Mouse (Mus musculus): ENCODE results near the gene Gm20532. TPM values are rescaled to one million over a fixed set of nuclear protein-coding genes. Genes with fewer than 3 reads are reported as not detected.

Gene Gm20532
- polyA plus RNA-seq, 1 experiment from 2014 or later = not detected

DNA sequence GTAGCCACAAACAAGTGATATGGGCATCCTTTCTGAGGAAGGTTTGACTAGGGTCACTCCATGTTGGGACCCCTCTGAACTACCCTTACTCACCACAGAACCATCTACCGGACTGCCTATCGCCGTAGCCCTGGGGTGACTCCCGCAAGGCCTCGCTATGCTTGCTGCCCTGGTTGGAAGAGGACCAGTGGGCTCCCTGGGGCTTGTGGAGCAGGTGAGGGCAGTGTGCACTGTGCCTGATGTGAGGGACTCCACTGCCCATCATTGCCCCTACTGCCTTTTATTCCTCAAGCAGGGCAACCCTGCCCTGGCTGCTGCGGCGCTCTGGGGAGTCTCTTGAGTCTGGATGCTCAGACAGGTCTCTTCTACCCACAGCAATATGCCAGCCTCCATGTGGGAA lies 3.8 kb downstream of the Gm20532 start:
- WGBS = 88% methylated on average over 7 of the region's 7 CpGs
- Histone ChIP-seq H3K27ac (ENCODE audit: low read length) (no peak overlapping the region), H3K36me3 (ENCODE audit: control insufficient read depth, insufficient read depth, low read length) (0 out of 2 replicates have a peak, but pooled peaks cover 4% of the 10 kb centered on the region), H3K27me3 (replicated peaks; ENCODE audit: control insufficient read depth, insufficient read depth, low read length) (no peaks in the 10 kb centered on the region), H3K9me3 (ENCODE audit: control insufficient read depth, low read length) (no peaks in the 10 kb centered on the region), H3K9ac (ENCODE audit: low read depth, low read length) (peak overlapping the region; percentile 24; the same call in 1 of the 2 replicates), H3K4me2 (ENCODE audit: low read depth, low read length) (peak overlapping the region; percentile 13; the same call in 1 of the 2 replicates), H3K4me3 (ENCODE audit: low read length) (no peak overlapping the region), H3K4me1 (ENCODE audit: control insufficient read depth, insufficient read depth, low read length) (peaks cover 11% of the 10 kb centered on the region)
- ATAC-seq = no peak

DNA sequence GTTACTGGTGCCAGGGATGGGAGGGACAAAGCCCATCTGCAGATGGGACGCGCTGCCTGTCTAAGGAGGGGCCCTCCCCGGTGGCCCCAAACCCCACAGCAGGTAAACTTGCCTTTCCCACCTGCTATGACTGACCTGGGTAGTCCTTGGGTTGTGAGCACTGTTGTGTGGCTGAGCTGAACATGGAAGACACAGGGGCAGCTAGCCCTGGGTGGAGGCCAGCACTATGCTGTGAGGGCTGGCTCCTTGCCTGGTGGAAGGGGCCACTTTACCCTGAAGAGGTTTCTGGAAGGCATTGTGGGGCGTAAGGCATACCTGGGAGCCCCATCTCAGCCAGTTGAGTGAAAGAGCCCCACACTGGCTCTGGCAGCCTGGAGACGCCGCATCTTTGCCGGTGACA lies 4.5 kb downstream of the Gm20532 start:
- WGBS = 83% methylated on average over 7 of the region's 7 CpGs
- peaks cover 18% of the 10 kb centered on the region for H3K4me1 ChIP-seq (ENCODE audit: control insufficient read depth, insufficient read depth, low read length)
- no peaks in the 10 kb centered on the region for H3K27me3 ChIP-seq (replicated peaks; ENCODE audit: control insufficient read depth, insufficient read depth, low read length)
- H3K4me2 ChIP-seq (ENCODE audit: low read depth, low read length) = peak overlapping the region; percentile 13; the same call in 1 of the 2 replicates
- H3K9me3 ChIP-seq (ENCODE audit: control insufficient read depth, low read length) = no peaks in the 10 kb centered on the region
- H3K27ac ChIP-seq (ENCODE audit: low read length) = no peak overlapping the region
- H3K9ac ChIP-seq (ENCODE audit: low read depth, low read length) = peak overlapping the region; percentile 24; the same call in 1 of the 2 replicates
- 0 out of 2 replicates have a peak, but pooled peaks cover 7% of the 10 kb centered on the region for H3K36me3 ChIP-seq (ENCODE audit: control insufficient read depth, insufficient read depth, low read length)
- no peak overlapping the region for H3K4me3 ChIP-seq (ENCODE audit: low read length)
- ATAC-seq = no peak

DNA sequence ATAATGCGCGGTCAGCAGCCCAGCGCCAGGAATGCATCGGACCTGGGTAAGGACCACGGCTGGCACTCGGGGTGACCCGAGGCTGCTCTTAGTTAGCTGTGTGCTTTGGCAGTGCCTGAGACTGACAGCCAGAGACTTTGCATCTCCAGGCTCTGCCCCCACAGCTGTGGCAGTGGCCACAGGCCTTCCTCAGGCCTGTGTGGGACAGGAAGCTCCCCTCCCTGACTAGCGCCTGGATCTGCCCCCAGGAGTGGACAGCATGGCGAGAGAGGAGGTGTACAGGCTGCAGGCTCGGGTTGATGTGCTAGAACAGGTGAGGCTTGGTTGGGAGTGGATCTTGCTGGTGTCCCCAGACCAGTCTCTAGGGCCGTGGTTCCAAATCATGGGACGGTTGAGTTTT lies 5.0 kb downstream of the Gm20532 start:
- H3K4me3 ChIP-seq (ENCODE audit: low read length) = no peak overlapping the region
- no peak overlapping the region for H3K9ac ChIP-seq (ENCODE audit: low read depth, low read length)
- 0 out of 2 replicates have a peak, but pooled peaks cover 9% of the 10 kb centered on the region for H3K36me3 ChIP-seq (ENCODE audit: control insufficient read depth, insufficient read depth, low read length)
- no peaks in the 10 kb centered on the region for H3K27me3 ChIP-seq (replicated peaks; ENCODE audit: control insufficient read depth, insufficient read depth, low read length)
- H3K27ac ChIP-seq (ENCODE audit: low read length) = no peak overlapping the region
- no peak for ATAC-seq
- H3K9me3 ChIP-seq (ENCODE audit: control insufficient read depth, low read length) = no peaks in the 10 kb centered on the region
- WGBS = 83% methylated on average over 12 of the region's 12 CpGs
- peaks cover 18% of the 10 kb centered on the region for H3K4me1 ChIP-seq (ENCODE audit: control insufficient read depth, insufficient read depth, low read length)
- no peak overlapping the region for H3K4me2 ChIP-seq (ENCODE audit: low read depth, low read length)

DNA sequence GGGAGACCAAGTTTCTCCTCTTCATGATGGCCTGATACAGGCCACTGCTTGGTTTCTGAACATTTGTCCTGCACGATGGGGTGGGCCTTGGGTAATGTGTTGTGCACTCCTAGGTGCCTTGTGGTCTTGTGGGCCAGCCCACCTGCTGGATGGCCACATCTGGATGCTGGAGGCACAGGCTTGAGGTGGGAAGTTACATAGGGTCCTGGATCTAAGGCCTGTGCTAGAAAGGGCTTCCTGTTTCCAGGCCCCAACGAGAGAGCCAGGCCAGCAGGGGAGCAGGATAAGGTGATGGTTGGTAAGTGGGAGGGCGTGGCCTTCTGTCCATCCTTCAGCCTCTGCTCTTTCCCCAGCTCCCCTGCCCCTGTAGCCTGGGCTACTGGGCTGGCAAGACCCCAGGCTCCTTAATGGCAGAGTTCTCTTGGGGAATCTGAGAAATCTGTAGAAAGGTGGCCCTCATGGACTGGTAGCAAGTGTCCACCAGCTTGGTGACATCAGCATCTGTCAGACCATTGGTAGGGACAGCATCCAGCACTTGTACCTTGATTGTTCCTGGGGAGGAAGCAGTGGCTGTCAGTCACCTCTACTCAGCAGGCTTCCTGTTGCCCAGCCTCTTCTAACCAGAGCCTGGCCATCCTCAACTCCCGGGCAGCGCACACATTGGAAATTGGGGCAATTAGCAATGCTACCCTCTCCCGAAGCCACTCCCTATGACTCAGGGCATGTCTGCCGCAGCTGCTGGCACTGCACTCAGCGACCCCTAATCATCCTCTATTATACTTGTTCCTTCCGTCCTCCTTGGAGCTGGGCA lies 7.0 kb downstream of the Gm20532 start:
- no peaks in the 10 kb centered on the region for H3K9me3 ChIP-seq (ENCODE audit: control insufficient read depth, low read length)
- 0 out of 2 replicates have a peak, but pooled peaks cover 9% of the 10 kb centered on the region for H3K36me3 ChIP-seq (ENCODE audit: control insufficient read depth, insufficient read depth, low read length)
- no peaks in the 10 kb centered on the region for H3K27me3 ChIP-seq (replicated peaks; ENCODE audit: control insufficient read depth, insufficient read depth, low read length)
- no peak overlapping the region for H3K27ac ChIP-seq (ENCODE audit: low read length)
- no peak overlapping the region for H3K4me2 ChIP-seq (ENCODE audit: low read depth, low read length)
- H3K4me1 ChIP-seq (ENCODE audit: control insufficient read depth, insufficient read depth, low read length) = peaks cover 15% of the 10 kb centered on the region
- WGBS = 50% methylated on average over 9 of the region's 9 CpGs
- H3K9ac ChIP-seq (ENCODE audit: low read depth, low read length) = no peak overlapping the region
- ATAC-seq = peak; percentile 1; the same call in 1 of the 2 replicates
- no peak overlapping the region for H3K4me3 ChIP-seq (ENCODE audit: low read length)

GRCm38 (mm10) chr2:26594022-26594346 lies 7.5 kb downstream of the Gm20532 start:
- WGBS = 63% methylated on average over 9 of the region's 9 CpGs
- H3K4me3 ChIP-seq (ENCODE audit: low read length) = no peak overlapping the region
- H3K4me2 ChIP-seq (ENCODE audit: low read depth, low read length) = no peak overlapping the region
- no peak overlapping the region for H3K9ac ChIP-seq (ENCODE audit: low read depth, low read length)
- peak; percentile 29 for ATAC-seq
- 0 out of 2 replicates have a peak, but pooled peaks cover 9% of the 10 kb centered on the region for H3K36me3 ChIP-seq (ENCODE audit: control insufficient read depth, insufficient read depth, low read length)
- H3K27me3 ChIP-seq (replicated peaks; ENCODE audit: control insufficient read depth, insufficient read depth, low read length) = no peaks in the 10 kb centered on the region
- H3K4me1 ChIP-seq (ENCODE audit: control insufficient read depth, insufficient read depth, low read length) = peaks cover 15% of the 10 kb centered on the region
- H3K9me3 ChIP-seq (ENCODE audit: control insufficient read depth, low read length) = no peaks in the 10 kb centered on the region
- no peak overlapping the region for H3K27ac ChIP-seq (ENCODE audit: low read length)

- peak; percentile 17 for ATAC-seq
- peak overlapping the region; percentile 81 for H3K27ac ChIP-seq (ENCODE audit: low read length)
- H3K4me3 ChIP-seq (ENCODE audit: low read length) = no peak overlapping the region
- H3K36me3 ChIP-seq (ENCODE audit: control insufficient read depth, insufficient read depth, low read length) = 0 out of 2 replicates have a peak, but pooled peaks cover 9% of the 10 kb centered on the region
- H3K27me3 ChIP-seq (replicated peaks; ENCODE audit: control insufficient read depth, insufficient read depth, low read length) = no peaks in the 10 kb centered on the region
- H3K9me3 ChIP-seq (ENCODE audit: control insufficient read depth, low read length) = no peaks in the 10 kb centered on the region
- no peak overlapping the region for H3K9ac ChIP-seq (ENCODE audit: low read depth, low read length)
- peaks cover 15% of the 10 kb centered on the region for H3K4me1 ChIP-seq (ENCODE audit: control insufficient read depth, insufficient read depth, low read length)
- WGBS = 79% methylated on average over 7 of the region's 7 CpGs
- H3K4me2 ChIP-seq (ENCODE audit: low read depth, low read length) = peak overlapping the region; percentile 15; the same call in 1 of the 2 replicates
Measured at GRCm38 (mm10) chr2:26594461-26594933, 8.1 kb downstream of the Gm20532 start.

DNA sequence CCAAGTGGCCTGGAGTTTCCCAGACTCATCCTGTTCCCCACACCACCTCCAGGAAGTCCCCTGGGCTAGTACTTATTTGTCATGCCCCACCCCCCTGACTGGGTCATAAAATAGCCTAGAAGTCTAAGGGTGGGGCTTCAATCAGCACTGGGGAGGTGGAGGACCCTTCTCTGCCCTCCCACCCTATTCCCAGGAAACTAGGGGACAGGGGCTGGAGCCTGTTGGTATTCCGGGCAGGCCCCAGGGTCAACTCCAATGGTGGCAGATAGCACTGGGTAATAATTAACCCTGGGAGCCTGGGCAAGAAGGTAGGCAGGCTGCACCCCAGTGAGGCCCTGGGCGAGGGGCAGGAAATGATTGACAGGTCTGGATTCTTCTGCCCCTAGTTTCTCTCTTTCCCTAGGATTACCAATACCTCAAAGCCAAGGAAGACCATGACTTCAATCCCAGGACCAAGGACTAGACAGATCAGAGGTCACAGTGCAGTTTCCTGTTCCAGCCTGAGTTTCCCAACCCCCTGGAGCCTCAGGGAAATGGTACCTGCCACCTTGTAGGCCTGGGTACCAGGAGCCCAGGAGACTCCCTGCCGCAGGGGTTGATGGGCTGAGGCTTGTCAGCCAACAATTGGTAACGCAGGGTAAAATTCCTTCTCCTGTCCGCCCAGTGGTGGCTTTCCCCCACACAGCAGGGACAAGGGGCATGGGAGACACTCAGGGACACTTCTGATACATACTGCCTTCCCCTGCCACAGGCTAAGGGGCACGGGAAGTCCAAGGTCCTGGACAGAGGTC lies 8.7 kb downstream of the Gm20532 start:
- 54% methylated on average over 6 of the region's 6 CpGs for WGBS
- H3K27me3 ChIP-seq (replicated peaks; ENCODE audit: control insufficient read depth, insufficient read depth, low read length) = no peaks in the 10 kb centered on the region
- H3K4me3 ChIP-seq (ENCODE audit: low read length) = no peak overlapping the region
- peak overlapping the region; percentile 81 for H3K27ac ChIP-seq (ENCODE audit: low read length)
- no peaks in the 10 kb centered on the region for H3K9me3 ChIP-seq (ENCODE audit: control insufficient read depth, low read length)
- peaks cover 16% of the 10 kb centered on the region for H3K4me1 ChIP-seq (ENCODE audit: control insufficient read depth, insufficient read depth, low read length)
- ATAC-seq = peak; percentile 91
- peak overlapping the region; percentile 15 for H3K4me2 ChIP-seq (ENCODE audit: low read depth, low read length)
- peak overlapping the region; percentile 2; the same call in 1 of the 2 replicates for H3K9ac ChIP-seq (ENCODE audit: low read depth, low read length)
- 0 out of 2 replicates have a peak, but pooled peaks cover 9% of the 10 kb centered on the region for H3K36me3 ChIP-seq (ENCODE audit: control insufficient read depth, insufficient read depth, low read length)

- peak overlapping the region; percentile 81 for H3K27ac ChIP-seq (ENCODE audit: low read length)
- 80% methylated on average over 11 of the region's 11 CpGs for WGBS
Measured at GRCm38 (mm10) chr2:26595725-26596435, 9.4 kb downstream of the Gm20532 start.

More at GRCm38 (mm10) chr2:26595725-26596435, 9.4 kb downstream of the Gm20532 start:
- Histone ChIP-seq H3K9me3 (ENCODE audit: control insufficient read depth, low read length) (no peaks in the 10 kb centered on the region), H3K27me3 (replicated peaks; ENCODE audit: control insufficient read depth, insufficient read depth, low read length) (no peaks in the 10 kb centered on the region), H3K4me2 (ENCODE audit: low read depth, low read length) (no peak overlapping the region), H3K36me3 (ENCODE audit: control insufficient read depth, insufficient read depth, low read length) (0 out of 2 replicates have a peak, but pooled peaks cover 9% of the 10 kb centered on the region), H3K4me3 (ENCODE audit: low read length) (no peak overlapping the region), H3K9ac (ENCODE audit: low read depth, low read length) (peak overlapping the region; percentile 2; the same call in 1 of the 2 replicates), H3K4me1 (ENCODE audit: control insufficient read depth, insufficient read depth, low read length) (peaks cover 23% of the 10 kb centered on the region)
- ATAC-seq = no peak

Measured in intestine, embryonic 16.5 days (tissue).